Mouse (Mus musculus) liver, embryonic 14.5 days (tissue): ENCODE measurements at regions not wholly inside any gene's neighbourhood (a gene's known extent, or its start where the extent isn't known, plus 50 kb on each side); places are given as distances from the start of the nearest gene placed in this dataset.
"Not testable (repeated sequence)": the region's sequence is repeated elsewhere in the genome, so short reads cannot be mapped to it uniquely, and the experiment has no call there.

Source experiments
- ATAC-seq: fragments of 200-750 bp; cut with Nextera tagmentation; 2 replicates; pipeline ENCODE4 v1.8.0; 2017; ENCODE audit warnings: moderate number of reproducible peaks, mild to moderate bottlenecking, moderate library complexity; ENCODE audit not compliant: insufficient read depth
- DNase-seq, 3 experiments: peaks; one replicate each; pipeline ENCODE4 v3.0.0-alpha.2; 2012 to 2013; ENCODE audit warnings: low read depth in 3 of 3, low spot score in 3 of 3
- H3K27ac ChIP-seq: fragments of 300-500 bp; sonication (generic); 2 replicates; pipeline ENCODE4 v1.5.1; 2014; ENCODE audit warnings: moderate library complexity, mild to moderate bottlenecking, control low read depth, inconsistent platforms
- H3K27me3 ChIP-seq: fragments of 300-500 bp; sonication (generic); 2 replicates; pipeline ENCODE4 v1.6.1; 2014; ENCODE audit warnings: mild to moderate bottlenecking, low read length, moderate library complexity; ENCODE audit not compliant: control insufficient read depth, insufficient read depth
- H3K36me3 ChIP-seq: fragments of 300-500 bp; sonication (generic); replicated peaks from 2 replicates; pipeline ENCODE4 v1.6.1; 2014; ENCODE audit warnings: low read depth; ENCODE audit not compliant: control insufficient read depth, insufficient read depth
- H3K4me1 ChIP-seq, 2 experiments: fragments of 200-500 bp in 1 of 2; fragments of 300-500 bp in 1 of 2; sonication (generic) in 1 of 2; replicated peaks; 2 replicates each; pipeline ENCODE4 v1.6.1; 2012 to 2014; ENCODE audit warnings: antibody characterized with exemption in 1 of 2, inconsistent platforms in 1 of 2, low read length in 1 of 2; ENCODE audit not compliant: control insufficient read depth in 2 of 2, insufficient read depth in 2 of 2
- H3K4me2 ChIP-seq: fragments of 300-500 bp; sonication (generic); 2 replicates; pipeline ENCODE4 v1.6.1; 2014; ENCODE audit warnings: low read depth, mild to moderate bottlenecking, control low read depth, moderate library complexity
- H3K4me3 ChIP-seq, 2 experiments: fragments of 200-500 bp in 1 of 2; fragments of 300-500 bp in 1 of 2; sonication (generic) in 1 of 2; 2 replicates each; pipeline ENCODE4 v1.5.1; 2012 to 2014; ENCODE audit warnings: low read depth in 2 of 2, low read length in 2 of 2, mild to moderate bottlenecking in 2 of 2, control low read depth in 1 of 2, inconsistent platforms in 1 of 2, moderate library complexity in 1 of 2; ENCODE audit not compliant: insufficient read depth in 1 of 2
- H3K9ac ChIP-seq: fragments of 300-500 bp; sonication (generic); replicated peaks from 2 replicates; pipeline ENCODE4 v1.6.1; 2014; ENCODE audit warnings: mild to moderate bottlenecking, control low read depth, moderate library complexity
- H3K9me3 ChIP-seq: fragments of 300-500 bp; sonication (generic); 2 replicates; pipeline ENCODE4 v1.6.1; 2016; ENCODE audit warnings: low read length, mixed read lengths; ENCODE audit not compliant: control insufficient read depth
- CTCF ChIP-seq: IDR thresholded peaks from 2 replicates; pipeline ENCODE4 v1.5.1; 2016; ENCODE audit warnings: antibody characterized with exemption, low read depth, control low read depth
- EP300 ChIP-seq: IDR thresholded peaks from 2 replicates; pipeline ENCODE4 v1.6.1; 2016; ENCODE audit warnings: antibody characterized with exemption, low read depth
- WGBS: fragments of 180-500 bp; shearing (Covaris S2); extraction: QIAGEN DNeasy Blood & Tissue Kit; methylation state at CpG from one replicate; pipeline ENCODE4 v1.1.7; 2014; ENCODE audit not compliant: insufficient replicate concordance; 5-methylcytosine and 5-hydroxymethylcytosine counted together

- H3K9ac ChIP-seq = no peak overlapping the region
- DNase-seq (no peak), ATAC-seq (no peak)
- no peak overlapping the region for H3K4me3 ChIP-seq
- no peaks in the 10 kb centered on the region for H3K36me3 ChIP-seq
- H3K4me2 ChIP-seq = no peak overlapping the region
- H3K27me3 ChIP-seq = no peaks in the 10 kb centered on the region
- no peak for TF ChIP-seq EP300
- no peak for TF ChIP-seq CTCF
- H3K9me3 ChIP-seq = no peaks in the 10 kb centered on the region
- WGBS = 15% methylated on average over 2 of the region's 2 CpGs
- no peak overlapping the region for H3K27ac ChIP-seq
- no peaks in the 10 kb centered on the region for H3K4me1 ChIP-seq
Measured at GRCm38 (mm10) chr7:69167456-69167855, 418.4 kb upstream of the Arrdc4 start.

GRCm38 (mm10) chr7:69161916-69162315, 412.9 kb upstream of the Arrdc4 start:
- Histone ChIP-seq H3K4me2 (no peak overlapping the region), H3K27me3 (no peaks in the 10 kb centered on the region), H3K4me3 (no peak overlapping the region), H3K4me1 (no peaks in the 10 kb centered on the region), H3K27ac (no peak overlapping the region), H3K36me3 (no peaks in the 10 kb centered on the region), H3K9me3 (no peaks in the 10 kb centered on the region), H3K9ac (no peak overlapping the region)
- TF ChIP-seq EP300 (no peak), CTCF (no peak)
- 53% methylated on average over 4 of the region's 4 CpGs for WGBS
- ATAC-seq = no peak
- no peak for DNase-seq

GRCm38 (mm10) chr7:69142351-69142750, 393.3 kb upstream of the Arrdc4 start:
- DNase-seq = no peak
- H3K27me3 ChIP-seq = no peaks in the 10 kb centered on the region
- H3K9me3 ChIP-seq = no peaks in the 10 kb centered on the region
- H3K27ac ChIP-seq = no peak overlapping the region
- H3K36me3 ChIP-seq = no peaks in the 10 kb centered on the region
- TF ChIP-seq EP300 = no peak
- TF ChIP-seq CTCF = no peak
- H3K9ac ChIP-seq = no peak overlapping the region
- no peak for ATAC-seq
- no peak overlapping the region for H3K4me3 ChIP-seq
- no peak overlapping the region for H3K4me2 ChIP-seq
- 57% methylated on average over 3 of the region's 3 CpGs for WGBS
- no peaks in the 10 kb centered on the region for H3K4me1 ChIP-seq

- WGBS = 54% methylated on average over 2 of the region's 2 CpGs
- Histone ChIP-seq H3K4me3 (no peak overlapping the region), H3K36me3 (no peaks in the 10 kb centered on the region), H3K27me3 (no peaks in the 10 kb centered on the region), H3K27ac (no peak overlapping the region), H3K4me2 (no peak overlapping the region), H3K9ac (no peak overlapping the region), H3K4me1 (no peaks in the 10 kb centered on the region), H3K9me3 (no peaks in the 10 kb centered on the region)
- DNase-seq = no peak
- no peak for ATAC-seq
- TF ChIP-seq CTCF (no peak), EP300 (no peak)
Measured at GRCm38 (mm10) chr7:69133441-69133840, 384.4 kb upstream of the Arrdc4 start.

GRCm38 (mm10) chr7:69101770-69102169, 352.7 kb upstream of the Arrdc4 start:
- not testable (repeated sequence) for H3K27ac ChIP-seq, ATAC-seq, H3K27me3 ChIP-seq, H3K4me3 ChIP-seq, H3K4me1 ChIP-seq, H3K9ac ChIP-seq, H3K4me2 ChIP-seq, H3K9me3 ChIP-seq, H3K36me3 ChIP-seq, DNase-seq
- WGBS = 78% methylated on average over 1 of the region's 4 CpGs
